Mouse (Mus musculus) spleen, postnatal 4 days (tissue): ENCODE measurements around the gene Ldlrad3.

Source experiments
- DNase-seq, 2 experiments: peaks; one replicate each; pipeline ENCODE4 v3.0.0; 2022; ENCODE audit warnings: low spot score in 2 of 2

Ldlrad3 gene

DNA sequence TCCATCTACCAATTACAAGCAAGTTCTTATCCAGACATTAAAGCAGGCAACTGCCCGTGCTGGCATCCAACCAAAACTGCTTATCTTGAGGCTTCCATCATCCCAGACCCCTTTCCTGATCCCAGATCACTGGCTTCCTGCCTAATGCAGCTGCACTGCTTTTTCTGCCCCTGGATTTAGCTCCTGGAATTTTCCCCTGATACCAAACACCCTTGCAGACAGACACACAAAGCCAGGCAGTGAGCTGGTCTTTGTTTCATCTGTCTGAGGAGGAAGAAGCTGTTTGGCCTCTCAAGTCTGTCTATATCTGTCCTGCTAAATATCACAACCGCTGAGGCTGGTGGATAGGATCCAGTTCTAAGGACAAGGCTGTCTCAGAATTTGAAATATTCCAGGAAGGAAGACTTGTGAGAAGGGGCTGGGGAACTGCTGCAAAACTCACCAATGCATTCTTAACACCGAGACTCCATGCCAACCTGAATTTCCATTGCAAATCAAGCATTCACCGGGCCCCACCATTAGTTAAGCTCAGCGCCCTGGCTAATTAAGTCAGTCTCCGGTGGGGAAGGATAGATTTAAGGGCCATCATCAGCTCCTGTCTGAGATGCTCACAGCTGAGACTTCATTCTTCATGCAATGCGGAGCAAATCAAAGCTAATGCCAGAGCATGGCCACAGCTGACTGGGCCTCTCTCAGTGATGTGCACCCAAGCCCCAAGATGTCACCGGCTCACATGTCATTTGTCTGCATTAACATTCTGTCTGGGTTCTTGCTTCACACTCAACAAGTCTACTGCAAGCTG lies 183.0 kb downstream of the Ldlrad3 start:
- DNase-seq: no peak

DNA sequence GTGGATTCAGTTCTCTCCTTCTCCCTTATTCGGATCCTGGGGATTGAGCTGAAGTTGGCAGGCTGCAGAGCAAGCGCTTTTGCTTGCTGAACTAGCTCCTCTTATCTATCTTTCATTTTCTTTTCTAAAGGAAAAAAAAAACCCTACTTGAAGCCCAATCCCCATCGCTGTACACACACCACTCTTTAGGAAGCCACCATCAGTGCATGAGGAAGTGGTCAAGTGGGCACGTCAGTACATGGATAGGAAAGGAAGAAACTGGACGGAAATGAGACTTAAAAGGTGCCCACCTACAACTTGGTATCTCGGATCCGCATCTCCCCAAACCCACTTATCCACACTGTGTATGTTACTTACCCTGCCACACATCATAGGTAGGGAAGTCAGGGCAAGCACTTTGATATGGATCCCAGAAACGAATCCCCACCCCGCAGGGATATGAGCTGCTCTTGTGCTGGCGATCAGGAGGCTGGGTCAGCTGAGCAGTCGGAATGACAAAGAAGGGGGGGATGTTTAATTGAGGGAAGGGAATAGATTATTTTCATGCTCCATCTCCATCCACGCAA lies 183.7 kb downstream of the Ldlrad3 start:
- DNase-seq: no peak

DNA sequence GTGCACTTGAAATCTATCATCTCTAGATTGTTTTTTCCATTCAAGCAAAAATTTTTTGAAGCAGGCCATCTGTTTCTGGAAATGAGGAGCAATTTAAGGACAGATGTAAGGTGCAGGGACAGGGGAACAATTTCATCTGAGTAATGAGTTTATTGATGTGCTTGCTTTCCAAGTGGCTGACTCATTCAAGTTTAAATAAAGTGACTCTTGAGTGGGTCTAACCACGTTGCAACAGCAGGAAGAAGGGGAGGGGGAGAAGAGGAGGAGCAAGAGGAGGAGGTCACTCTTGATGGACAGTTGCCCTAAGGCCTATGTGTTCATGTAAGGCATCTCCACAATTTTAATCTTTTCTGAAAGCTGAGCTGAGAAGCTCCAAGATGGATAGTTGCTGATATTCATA lies 184.5 kb downstream of the Ldlrad3 start:
- no peak for DNase-seq

DNA sequence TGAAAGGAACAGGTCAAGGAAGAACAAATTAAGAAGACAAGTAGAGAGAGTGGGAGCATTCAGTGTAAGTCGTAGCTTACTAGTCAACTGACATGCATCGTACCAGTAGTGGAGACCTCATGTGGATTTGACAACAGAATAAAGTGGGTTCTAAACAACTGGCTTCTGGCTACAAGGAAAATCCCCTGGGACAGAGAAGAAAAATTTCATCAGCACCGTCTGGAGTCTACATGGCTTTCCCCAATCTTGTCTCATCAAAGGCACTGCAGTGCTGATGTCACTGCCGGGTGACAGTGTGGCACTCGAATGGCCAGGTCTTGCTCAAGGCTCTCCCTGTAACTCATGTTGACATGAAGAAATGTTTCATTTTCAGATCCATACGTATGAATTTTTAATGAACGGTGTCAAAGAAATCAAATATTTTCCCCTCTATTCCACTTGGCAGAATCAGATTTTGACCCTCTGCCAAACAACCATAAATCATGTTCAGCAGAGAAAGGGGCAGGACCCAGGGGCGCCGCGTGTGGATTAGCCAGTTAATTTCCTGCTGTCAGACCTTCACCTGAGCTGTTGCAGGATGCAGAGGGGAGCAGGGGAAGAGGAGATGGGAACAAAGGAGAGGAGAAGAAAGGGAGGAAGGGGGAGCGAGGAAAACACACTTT lies 187.1 kb downstream of the Ldlrad3 start:
- DNase-seq: no peak

DNA sequence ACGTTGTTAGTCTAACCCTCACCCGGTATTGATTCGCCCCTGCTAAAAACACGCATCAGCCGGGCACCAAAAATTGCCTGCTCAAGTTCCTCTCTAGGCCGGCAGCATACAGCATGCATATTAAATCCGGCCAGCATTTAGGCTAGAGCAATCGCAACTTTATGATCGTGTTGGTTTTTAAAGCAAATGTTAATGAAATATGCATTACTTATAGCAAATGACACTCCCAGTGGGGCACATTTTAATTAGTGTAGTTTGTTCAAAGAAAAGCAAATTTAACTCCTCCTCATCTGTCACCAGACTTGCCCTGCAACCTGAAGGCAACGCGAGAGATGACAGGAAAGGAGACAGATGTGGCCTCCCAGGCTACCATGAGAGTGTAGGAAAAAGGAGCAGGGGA lies 189.2 kb downstream of the Ldlrad3 start:
- DNase-seq: no peak

DNA sequence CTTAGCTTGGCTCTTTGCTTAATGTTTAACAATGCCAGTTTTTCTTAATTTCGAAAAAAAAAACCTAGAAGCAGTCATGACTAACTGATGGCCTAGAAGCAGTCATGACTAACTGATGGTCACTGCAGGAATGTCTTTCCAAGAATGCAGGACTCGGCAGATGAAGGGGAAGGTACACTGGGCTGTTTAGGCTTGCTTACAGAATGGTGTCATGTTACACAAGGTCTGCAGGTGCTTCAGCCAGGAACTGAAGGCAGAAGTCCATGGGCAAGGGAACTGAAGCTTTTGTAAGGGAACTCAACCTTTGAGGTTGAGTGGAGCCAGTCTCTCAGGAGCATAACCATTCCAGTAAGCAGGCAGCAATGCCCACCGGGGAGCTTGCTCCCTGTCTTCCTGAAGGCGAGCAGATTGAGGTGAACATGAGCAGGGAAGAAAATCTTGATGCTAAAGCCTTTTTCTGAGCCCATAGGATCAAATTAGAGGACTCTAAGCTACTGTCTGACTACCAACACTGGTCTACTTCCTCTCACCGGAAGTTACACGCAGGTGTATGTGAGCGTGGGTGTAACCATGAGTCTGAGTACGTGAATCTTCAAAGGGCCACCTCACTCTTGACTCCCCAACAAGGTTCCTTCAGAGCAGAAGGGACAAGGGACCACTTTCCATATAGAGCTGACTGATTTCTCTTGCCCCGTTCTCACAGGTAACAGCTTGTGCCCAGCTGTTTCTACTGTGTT lies 193.4 kb downstream of the Ldlrad3 start:
- no peak for DNase-seq

DNA sequence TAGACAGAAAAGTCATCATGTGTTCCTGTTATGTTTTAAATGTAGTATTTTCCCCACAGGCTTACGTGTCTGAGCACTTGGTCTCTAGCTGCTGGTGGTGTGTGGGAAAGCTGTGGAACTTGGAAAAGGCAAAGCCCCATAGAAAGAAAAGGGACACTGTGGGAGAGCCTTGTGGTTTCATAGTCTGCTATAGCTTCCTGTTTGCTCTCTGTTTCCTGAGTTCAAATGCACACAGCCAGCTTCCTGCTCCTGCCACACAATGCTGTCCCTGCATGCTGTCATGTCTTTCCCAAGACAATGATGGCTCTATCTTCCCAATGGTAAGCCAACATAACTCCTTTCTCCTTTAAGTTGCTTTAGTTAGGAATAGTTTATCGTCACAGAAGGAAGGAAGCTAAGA lies 194.5 kb downstream of the Ldlrad3 start:
- DNase-seq: no peak

DNA sequence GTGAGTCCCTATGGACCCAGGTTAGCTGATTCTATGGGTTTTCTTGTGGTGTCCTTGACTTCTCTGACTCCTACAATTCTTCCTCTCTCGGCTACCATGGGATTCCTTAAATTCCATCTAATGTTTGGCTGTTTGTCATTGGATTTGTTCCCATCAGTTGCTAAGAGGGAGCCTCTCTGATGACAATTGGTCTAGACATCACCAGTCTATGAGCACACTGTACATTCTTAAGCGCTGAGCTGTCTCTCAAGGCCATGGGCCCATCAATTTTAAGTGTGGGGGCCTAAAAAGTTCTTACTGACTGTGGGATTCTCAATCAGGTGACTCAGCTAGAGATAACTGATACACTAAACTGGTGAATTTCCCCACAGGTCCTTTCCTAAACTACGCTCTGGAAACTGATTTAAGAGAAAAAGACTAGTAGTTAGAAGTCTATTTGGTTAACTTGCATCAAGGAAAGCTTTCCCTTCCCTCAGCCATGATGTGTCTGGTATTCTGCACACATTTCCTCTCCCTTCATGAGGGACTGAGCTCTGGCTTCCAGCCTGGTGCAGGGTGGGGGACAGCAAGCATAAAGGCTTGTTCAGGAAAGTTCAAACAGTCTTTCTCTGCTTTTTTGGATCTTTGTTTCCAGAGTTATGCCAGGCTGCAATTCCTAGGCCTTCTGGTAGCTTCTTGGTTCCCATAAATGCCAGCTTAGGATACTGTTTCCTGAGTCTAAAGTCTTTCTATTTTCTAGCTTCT lies 199.7 kb downstream of the Ldlrad3 start:
- no peak for DNase-seq

DNA sequence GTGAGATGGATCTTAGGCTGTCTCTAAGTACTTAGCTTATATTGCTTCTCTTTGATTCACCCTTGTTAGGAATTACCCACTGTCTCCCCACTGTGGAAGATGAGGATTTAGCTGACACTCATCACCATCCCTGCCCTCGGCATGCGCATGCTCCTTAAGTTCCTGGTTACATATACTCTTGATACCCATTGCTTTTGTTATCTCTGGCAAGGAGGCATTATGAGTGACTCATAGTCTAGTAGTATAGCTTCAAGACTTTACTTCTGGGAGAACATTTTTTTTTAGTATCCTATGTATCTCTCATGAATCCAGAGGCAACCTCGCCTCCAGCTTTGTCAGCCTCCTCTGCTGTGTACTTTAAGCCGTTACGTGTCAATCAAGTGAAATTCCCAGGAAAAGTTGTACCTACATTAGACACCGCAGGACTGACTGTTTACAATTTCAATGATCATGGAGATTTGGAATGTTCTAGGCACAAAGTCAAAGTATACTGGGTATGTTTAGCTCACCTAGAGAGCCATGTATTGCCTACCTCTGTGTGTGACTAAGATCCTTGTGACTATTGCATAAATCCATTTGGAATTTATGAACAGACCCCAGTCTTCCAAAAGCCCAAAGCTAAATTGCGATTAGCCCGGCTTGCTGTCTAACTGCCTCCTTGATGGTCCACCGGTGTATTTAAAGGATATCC lies 202.2 kb downstream of the Ldlrad3 start:
- no peak for DNase-seq

DNA sequence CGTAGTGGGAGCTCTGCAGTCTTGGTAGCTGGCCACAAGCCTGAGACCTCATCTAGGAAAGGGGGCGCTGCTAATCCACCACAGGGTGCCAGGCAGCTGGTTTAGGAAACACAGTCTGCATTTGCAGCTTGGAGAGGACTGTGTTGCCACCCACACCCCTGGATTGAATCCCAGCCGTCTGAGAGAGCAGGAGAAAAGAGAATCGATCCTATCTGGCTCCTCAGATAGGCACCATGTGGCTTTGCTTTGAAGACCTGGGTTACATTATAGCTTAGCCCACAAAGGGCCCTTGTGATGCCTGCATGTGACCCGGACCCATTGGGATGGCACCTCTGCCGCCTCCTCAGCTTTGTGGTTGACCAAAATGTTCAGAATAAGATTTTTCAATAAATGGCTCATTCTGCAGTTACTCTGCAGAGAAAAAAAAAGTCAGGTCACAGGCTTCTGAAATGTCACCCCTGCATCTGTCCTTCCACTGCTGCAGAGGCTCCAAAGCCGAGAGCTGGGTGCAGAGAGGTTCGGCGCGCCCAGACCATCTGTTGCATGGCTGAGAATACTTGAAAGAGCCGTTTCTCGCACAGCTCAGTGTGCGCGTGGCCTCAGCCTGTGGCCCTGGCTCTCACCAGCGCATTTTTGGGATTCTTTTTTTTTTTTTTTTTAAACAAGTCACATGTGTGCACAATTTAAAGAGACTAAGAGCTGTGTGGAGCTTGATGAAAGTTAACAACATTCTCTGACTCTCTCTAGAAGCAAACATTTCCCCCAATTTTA lies 202.9 kb downstream of the Ldlrad3 start:
- no peak for DNase-seq

DNA sequence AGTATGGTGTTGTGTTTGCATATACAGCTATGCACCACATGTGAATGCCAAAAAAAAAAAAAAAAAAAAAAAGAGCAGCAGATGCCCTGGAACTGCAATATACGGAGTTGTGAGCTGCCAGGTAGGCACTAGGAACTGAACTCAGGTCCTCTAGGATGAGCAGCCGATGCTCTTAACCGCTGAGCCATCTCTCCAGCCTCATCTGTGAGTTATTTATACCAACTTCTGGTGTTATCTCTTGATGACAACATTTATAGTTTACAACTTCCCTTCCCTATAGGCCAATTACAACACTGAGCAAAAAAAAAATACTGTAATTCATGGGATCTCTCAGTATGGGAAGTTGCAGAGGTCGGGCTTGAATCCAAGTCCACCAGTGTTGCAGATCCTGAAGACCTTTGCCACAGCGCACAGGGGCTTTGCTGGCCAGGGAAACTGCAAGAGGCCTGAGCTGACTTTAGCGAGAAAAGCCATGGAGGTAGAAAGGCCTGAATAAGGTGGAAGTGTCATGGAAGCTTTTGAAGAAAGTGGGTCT lies 204.2 kb downstream of the Ldlrad3 start:
- no peak for DNase-seq

DNA sequence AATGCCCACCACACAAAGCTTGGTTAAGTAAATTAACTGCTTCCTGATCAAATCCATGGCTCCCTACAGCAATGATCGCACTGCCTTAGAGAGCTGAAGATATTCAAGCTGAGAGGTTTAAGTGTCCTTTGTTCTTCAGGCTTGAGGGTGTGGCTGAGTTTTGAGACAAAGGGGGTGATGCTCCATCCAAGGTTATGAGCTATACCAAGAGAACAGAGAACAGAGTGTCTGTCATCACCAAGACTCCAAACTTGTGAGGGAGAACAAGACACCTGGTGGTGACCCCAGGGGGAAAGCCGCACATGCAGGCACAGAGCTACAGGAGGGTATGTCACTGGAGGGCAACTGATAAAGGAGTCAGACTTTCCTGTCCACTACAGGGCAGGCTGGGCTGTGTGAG lies 205.0 kb downstream of the Ldlrad3 start:
- DNase-seq: no peak

DNA sequence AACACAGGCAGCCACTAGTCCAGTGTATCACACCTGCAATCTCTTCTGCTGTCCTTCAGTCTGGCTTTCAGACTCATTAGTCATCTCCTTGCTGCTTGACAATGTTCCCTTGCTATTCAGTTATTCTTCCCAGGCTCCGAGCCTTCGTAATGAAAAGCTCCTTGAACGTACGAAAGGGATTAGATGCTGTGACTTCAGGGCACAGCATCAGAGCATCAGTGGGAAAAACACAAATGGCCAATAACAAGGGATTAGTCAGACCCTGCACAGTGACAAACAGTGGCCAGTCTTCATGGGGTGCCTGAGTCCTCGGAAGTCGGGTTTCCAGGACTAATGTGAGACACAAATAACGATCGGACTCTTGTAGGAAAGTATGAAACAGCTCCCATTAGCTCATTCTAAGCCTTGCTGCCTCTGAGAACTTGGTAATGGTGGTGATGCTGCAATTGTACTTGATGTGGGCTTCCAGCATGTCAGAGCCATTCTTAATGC lies 205.7 kb downstream of the Ldlrad3 start:
- DNase-seq: no peak

DNA sequence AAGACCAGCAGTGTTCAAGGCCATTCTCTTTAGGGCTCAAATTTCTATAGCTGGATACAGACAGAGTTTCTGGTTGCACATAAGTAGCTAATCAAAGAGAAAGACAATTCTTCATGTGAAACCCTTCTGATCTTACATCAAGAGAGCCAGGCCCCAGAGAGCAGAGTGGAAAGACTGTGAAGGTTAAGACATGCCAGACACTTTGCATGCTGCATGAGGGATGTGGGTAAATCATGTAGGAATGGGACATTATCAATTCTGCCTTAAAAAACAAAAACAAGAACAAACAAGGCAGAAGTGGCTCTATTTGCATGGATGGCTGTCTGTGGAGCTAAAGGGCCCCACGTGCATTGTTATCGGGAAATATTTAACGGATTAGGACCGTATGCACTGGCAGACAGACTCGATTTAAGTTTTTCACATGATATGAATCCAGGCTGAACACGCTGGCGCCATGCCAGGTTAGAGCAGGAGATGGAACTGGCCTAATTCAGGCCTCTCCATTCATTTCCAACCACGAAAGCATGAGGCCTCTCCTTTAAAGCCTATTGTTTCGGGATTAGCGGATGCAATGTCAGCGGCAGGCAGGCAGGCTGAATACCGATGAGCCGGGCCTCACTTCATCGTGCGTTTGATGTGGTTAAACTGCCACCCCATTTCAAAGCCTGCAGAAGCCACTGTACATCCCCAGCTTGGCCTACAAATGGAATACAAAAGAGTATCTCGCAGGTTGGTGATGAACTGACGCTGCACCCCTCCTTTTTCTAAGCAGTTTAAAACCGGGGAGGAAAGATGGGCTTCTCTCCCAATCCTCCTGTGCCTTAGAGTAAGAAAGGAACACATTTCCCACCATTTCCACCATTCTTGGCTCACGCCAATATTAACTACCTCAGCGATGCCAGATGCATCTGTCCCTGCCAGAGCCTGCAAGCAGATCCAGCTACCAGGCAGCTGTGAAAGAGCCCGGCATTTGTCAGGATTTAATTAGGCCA lies 207.4 kb downstream of the Ldlrad3 start:
- DNase-seq: no peak

DNA sequence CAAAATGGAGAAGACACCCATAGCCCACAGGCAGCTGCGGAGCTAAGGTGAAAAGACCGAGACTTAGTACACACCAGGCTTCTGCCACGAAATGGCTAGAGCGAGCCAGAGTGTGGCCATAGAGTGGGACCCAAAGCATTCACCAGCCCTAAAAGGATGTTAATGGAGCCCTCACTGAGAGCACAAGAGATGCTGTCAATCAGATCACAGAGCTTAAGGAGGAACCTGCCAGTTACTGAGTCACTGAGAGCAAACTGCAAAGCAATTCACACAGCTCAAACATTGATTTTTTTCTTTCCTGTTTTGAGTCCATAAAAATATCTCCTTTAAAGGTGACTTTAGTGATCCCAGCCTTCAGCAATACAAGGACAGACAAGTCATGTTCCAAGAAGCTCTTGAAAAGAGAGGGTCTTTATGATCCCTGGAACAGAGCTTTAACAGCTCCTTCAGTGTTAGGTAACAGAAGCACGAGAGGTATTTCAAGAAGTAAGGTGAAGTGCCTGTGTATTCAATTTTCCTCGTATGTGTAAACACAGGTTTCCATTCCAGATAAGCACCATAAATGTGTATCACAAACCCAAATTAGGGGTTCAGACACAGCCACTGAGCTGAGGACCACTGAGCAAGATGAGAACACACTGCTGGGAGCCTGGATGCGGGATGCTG lies 209.7 kb downstream of the Ldlrad3 start:
- DNase-seq: no peak

DNA sequence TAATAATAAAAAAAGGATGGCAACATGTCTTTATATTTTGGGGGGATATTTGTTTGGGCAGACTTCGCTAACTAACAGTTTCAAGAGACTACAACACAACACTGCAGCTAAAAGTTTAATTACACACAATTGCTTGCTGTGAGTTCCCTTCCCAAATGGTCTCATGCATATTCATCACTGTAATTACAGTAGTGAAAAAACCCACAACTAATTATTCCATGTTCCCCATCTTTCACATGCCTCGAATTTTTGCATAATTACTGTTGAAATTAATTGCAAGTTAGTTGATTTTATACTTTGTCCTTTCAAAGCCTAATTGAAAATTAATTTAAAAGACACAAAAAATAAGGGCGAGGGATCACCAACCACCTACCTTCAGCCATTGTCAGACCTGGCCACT lies 212.4 kb downstream of the Ldlrad3 start:
- DNase-seq: no peak

DNA sequence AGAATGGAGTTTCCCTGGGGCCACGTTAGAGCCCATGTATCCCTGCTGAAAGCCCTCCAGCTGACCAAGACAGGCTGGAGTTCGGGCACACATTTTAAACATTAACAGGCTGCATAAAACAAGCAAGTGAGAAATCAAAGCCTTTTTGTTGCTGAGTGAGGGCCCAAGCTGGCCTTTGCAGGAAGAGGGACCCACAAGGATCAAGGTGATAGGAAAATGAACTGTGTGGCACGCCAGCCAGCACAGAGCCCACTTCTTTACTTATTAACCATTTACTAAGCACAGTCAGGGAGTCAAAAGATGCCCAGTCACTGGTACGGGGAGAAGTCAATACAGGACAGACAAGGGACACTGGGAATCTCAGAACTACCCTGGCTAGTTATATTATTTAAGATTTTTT lies 218.6 kb downstream of the Ldlrad3 start:
- no peak for DNase-seq

DNA sequence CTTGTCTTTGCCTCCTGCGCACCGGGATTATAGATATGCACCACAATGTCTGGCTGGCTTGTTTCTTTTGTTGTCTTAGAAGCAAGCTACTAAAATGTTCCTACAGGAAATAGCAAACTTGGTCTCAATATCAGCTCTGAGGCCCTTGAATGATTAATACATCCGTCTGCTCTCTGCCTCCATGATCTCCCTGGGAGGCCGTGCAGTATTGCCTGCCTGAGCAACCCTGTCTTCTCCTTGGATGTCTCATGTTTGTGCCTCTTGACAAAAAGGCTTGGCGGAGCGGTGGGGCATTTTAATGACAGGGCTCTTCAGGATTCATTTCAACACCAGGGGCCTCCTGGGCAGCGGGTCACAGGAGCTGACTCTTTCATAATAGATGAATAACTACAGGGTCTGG lies 219.0 kb downstream of the Ldlrad3 start:
- no peak for DNase-seq
